Mouse (Mus musculus): ENCODE measurements around the gene Gopc.
"Not testable (repeated sequence)": the region's sequence is repeated elsewhere in the genome, so short reads cannot be mapped to it uniquely, and the experiment has no call there.

Gopc gene

DNA sequence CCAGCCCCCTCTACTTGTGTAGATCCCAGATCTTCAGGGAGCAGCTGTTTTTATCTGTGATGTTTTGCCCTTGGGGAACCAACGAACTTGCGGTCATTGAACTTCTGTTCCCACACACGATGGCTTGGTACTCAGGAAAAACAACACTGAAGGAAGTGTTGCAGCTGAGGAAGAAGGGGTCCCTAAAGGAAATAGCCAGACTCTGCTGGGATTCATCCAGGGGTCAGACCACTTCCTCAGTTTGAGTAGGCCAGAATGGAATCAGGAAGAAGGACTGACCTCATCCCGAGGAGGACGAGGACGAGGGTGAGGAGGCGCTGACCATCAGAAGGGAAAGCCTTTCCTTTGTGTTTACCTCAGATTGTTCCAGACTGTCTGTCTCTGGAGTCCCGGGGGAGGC lies 72.7 kb downstream of the Gopc start:
- intact Hi-C loops (cut with DNase I) = no loop called here

DNA sequence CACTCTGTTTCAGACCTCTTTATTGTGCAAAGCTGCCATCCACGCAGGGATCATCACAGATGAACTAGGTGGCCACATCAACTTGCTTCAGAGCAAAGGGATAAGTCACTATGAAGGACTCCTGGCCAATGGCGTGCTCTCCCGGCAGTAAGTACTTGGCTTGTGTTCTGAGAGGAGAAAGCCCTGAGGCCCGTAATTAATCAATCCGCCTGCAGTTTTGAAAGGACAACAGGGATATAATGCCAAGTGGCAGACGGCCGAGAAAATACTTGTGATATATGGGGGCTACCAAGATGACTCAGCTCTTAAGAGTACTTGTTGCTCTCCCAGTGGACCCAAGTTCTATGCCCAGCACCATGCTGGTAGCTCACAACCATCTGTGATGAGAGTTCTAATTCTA lies 77.3 kb downstream of the Gopc start:
- intact Hi-C loops (cut with DNase I) = no loop called here

DNA sequence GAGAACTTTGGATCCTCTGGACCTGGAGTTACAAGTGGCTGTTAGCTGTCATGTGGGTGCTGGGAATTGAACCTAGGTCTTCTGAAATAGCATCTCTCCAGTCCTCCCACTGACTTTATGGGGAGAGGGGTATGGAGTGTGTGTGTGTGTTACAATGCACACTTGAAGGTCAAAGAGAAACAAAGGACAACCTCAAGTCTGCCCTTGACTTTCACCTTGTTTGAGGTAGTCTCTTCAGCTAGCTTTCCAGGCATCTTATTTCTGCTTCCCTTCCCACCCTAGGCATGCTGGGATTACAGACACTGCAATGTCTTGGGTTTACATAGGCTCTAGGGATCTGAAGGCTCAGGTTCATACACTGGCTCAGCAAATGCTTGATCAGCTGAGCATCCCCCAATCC lies 79.7 kb downstream of the Gopc start:
- intact Hi-C loops (cut with DNase I) = no loop called here

DNA sequence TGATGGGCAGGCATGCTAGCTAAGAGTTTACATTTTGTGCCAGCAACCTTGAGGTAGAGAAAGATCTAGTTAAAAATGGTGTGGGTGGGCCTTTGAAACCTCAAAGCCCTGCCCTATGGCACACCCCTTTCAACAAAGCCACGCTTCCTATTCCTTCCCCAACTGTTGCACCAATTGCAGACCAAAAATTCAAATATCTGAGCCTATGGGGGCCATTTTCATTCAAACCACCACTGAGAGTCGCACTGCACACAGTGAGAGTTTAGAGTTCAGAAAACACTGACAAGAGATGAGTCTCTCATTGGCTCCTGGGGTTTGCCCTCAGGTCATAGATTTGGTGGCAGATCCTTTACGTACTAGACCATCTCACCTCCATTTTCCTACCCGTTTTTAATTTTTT lies 80.2 kb downstream of the Gopc start:
- intact Hi-C loops (cut with DNase I) = no loop called here

DNA sequence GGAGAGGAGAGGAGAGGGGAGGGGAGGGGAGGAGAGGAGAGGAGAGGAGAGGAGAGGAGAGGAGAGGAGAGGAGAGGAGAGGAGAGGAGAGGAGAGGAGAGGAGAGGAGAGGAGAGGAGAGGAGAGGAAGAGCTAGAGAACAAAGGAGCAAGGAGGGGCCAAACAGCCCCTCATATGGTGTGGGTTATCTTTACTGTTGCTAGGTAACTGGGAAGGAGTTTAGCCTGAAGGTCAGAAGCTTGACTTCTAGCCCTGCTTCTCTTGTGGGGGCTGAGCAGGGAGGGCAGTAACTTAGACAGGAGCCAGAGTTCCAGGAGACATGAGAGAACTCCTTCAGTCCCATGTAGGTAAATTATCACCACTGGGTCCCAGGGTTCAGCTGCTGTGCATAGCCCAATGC lies 83.4 kb downstream of the Gopc start:
- intact Hi-C loops (cut with DNase I) = not testable (repeated sequence)

DNA sequence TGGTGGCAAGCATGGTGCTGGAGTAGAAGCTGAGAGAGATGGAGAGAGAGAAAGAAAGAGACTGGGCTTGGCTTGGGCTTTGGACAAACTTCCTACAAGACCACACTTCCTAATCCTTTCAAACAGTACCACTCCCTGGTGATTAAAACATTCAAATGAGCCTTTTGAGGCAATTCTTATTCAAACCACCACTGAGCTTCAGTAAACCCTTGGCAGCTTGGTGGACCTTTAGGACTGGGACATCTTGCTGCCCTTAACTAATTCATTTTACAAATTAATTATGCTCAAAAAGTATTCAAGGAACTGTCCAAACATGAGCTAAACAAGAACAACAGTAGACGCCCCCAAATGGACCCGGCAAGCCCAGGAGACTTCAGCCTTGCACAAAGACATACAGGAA lies 86.0 kb downstream of the Gopc start:
- intact Hi-C loops (cut with DNase I) = no loop called here

DNA sequence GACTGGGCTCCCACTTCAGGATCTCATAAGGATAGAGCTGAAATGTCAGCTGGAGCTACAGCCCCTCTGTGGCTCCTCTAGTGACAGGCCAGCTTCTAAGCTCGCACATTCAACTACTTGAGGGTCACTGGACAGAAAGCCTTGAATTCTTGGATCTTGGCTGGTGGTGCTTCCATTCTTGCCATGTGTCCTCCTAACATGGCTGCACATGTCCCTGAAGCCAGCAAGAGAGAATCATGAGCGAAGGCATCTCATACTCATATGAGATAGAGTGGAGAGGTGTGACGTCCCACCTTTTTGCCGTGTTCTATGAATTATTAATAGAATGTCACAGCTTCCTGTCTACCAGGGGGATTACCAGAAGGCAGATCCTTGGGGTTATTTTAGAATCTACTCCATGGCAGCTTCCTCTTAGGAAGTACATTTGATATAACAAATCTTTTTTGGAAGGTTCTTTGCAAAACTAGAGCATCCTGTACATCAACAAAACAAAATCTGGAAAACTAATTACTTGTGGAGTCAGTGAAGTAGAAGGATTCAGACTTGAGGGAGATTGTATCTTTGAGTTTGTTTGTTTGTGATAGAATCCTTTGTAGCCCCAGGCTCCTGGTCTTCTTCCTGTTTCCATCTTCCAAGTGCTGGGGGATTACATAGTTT lies 87.9 kb downstream of the Gopc start:
- intact Hi-C loops (cut with DNase I) = no loop called here

DNA sequence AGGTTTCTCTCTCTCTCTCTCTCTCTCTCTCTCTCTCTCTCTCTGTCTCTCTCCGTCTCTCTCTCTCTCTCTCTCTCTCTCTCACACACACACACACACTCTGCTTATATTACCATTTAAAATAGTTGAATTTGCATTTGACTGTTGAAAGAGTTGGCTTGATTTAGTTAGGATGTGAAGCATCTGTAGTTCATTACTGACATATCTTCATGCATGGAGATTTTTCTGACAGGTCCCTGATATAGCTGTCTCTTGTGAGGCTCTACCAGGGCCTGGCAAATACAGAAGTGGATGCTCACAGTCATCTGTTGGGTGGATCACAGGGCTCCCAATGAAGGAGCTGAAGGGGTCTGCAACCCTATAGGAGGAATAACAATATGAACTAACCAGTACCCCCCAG lies 89.5 kb downstream of the Gopc start:
- intact Hi-C loops (cut with DNase I) = not testable (repeated sequence)

DNA sequence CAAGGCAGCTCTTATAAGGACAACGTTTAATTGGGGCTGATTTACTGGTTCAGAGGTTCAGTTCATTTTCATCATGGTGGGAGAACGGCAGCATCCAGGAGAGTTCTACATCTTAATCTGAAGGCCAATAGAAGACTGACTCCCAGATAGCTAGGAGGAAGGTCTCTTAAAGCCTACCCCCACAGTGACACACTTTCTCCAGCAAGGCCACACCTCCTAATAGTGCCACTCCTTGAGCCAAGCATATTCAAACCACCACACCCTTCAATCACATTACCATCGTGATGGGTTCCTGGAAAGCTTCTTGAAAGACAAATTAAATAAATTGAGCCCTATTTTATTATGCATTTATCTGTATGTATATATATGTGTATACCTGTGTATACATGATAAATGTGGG lies 92.7 kb downstream of the Gopc start:
- intact Hi-C loops (cut with DNase I) = no loop called here

DNA sequence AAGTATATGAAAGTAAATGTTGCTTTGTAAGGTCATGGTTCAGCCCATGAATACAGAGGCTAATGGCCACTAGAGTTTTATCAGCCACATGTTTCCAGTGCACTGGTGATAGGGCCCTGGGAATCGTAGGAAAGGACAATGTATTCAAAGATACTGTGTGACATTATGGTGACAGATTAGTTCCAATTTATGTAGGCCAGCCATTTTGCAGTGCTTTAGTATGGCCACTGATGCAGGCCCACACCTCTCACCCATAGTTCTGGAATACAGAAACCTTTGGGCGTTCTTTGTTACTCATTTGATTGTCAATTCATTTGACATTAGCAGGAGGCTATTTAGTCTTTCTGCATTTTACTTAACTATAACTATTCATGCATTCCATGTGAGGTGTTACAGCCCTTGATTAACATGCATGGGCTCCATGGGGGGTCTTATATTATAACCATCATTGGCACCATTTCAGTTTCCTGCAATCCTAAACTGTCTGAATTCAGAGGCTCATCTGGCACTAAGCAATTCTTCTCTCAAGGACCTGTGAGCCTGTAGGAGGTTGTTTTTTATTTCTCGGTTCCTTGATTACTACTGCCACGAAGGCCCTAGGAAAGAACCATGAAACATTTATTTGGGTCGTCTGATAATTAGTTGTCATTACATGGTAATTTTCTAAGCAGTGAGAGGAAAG lies 93.9 kb downstream of the Gopc start:
- intact Hi-C loops (cut with DNase I) = no loop called here

Data from adrenal gland (tissue).